Mouse (Mus musculus) T-helper 17 cell (primary cell): ENCODE measurements around the gene Baz2b.

Experiments
- in situ Hi-C, 2 experiments: fragments of 300-600 bp; cut with MboI, MseI; formaldehyde crosslinking; loops; 1 replicate in 1 of 2; 2 replicates in 1 of 2; pipeline ENCODE4 v1.15.1; 2025; ENCODE audit warnings: high pct_unique_total_duplicates in 2 of 2

Baz2b gene

GRCm38 (mm10) chr2:60202900-60203530, 6.6 kb downstream of the Baz2b start:
- in situ Hi-C loops, result loop anchor here in 1 of 2 experiments (10.0 kb wide), 1 partner anchor 158 kb away; no protein-coding TSS in a partner anchor

DNA sequence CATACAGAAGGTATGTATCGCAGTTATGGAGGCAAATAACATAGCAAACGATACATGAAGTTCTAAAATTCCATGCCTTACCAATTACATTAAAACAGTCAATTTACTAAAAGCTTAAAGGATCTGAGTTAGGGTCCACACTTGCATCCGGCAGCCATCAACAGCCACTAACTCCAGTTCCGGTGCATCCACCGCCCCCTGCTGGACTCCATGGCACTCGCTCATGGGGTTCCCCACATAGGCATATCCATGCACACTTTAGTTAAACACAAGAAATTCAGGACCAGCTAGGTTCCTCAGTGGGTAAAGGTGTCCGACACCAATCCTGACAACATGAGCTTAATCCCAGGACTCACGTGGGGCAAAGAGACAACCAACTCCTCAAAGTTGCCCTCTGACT, 9.0 kb downstream of the Baz2b start:
- in situ Hi-C loops, result loop anchor here in 1 of 2 experiments (10.0 kb wide), 1 partner anchor 156 kb away; no protein-coding TSS in a partner anchor

DNA sequence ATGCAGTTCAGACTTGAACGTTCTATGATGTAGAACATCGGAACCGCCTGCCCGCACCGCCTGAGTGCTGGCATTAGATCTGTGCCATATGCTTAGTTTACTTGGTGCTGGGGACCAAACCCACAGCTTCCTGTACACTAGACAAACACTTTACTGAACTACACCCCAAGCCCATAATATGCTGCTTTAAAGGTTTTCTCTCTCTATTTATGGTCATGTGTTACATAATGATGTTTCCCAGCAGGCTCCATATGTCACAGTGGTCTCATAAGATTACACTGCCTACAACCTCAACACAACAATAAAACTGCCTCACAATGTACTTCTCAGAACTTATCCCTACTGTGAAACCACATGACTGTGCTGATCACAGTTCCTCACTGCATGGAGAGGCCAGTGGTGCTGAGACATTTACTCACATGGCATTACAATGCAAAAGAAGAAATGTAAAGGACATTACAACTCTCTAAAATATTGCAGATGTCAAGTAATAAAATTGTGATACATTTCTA, 9.5 kb downstream of the Baz2b start:
- in situ Hi-C loops, result loop anchor here in 1 of 2 experiments (10.0 kb wide), 1 partner anchor 155 kb away; no protein-coding TSS in a partner anchor

DNA sequence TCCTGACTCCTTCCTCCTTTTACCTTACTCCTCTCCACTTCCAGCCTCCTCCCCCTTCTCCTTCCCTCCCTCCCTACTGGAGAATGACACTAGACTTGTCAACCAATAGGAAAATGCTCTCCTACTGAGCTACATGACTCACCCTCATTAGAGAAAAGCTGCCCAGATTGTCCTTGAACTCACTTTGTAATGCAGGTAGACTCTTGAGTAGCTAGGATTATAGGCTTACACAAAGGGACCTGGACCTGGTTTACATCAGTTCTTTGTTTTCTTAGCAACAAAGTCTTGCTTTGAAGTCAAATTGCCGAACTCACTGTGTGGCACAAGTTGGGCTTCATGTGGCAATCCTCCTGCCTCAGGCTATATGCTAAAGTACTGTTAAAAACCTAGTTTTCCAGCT, 12.8 kb downstream of the Baz2b start:
- in situ Hi-C loops, result loop anchor here in 1 of 2 experiments (5.0 kb wide), 1 partner anchor 155 kb away; no protein-coding TSS in a partner anchor

- in situ Hi-C loops, result no loop called here
These were observed 27.9 kb downstream of the Baz2b start for GRCm38 (mm10) chr2:60181696-60182095.

DNA sequence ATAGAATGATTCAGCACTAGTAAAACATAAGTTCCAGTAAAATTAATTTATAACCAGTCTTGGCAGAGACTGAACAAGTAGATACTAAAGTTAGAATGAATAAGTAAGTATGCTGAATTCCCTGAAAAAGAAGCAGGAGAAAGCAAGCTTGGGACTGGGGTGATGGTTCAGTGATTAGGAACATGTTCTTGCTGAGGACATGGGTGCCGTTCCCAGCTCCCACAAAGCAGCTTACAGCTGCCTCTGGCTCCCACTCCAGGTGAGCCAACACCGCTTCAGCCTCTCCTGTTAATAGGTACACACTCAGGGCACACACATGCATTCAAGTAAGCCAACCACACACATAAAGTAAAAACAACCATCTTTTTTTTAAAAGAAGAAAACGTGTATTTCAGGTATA, 32.1 kb downstream of the Baz2b start:
- in situ Hi-C loops, result no loop called here

DNA sequence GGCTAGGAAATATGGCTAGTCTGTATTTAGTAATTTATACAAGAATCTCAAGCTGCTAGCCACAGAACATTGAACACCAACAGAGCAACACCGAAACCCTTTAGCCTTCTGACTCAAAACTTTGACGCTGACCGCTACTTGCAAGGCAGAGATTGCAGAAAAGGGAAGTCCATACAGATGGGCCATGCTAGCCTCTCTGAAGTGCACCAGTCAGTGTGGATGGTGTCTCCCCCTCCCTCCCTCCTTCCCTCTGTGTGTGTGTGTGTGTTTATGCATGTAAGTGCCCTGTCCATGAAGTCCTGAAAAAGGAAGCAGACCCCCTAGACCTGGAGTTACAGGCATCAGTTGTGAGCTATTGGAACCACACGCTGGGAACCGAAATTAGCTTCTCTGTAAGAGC, 33.6 kb downstream of the Baz2b start:
- in situ Hi-C loops, result no loop called here

DNA sequence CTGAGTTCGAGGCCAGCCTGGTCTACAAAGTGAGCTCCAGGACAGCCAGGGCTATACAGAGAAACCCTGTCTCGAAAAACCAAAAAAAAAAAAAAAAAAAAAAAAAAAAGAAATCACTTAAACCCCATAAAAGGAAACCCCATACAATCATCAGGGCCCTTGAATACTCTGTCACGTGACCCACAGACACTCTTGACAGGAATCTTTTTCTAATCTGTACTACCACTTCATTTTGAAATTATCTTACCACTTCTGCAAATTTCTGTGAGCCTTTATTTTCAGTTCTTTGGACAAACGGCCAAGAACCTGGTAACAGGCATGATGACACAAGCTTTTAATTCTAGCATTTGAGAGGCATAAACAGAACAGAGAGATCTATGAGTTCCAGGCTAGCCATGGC, 34.6 kb downstream of the Baz2b start:
- in situ Hi-C loops, result no loop called here

GRCm38 (mm10) chr2:60173595-60173994, 36.0 kb downstream of the Baz2b start:
- in situ Hi-C loops, result no loop called here

DNA sequence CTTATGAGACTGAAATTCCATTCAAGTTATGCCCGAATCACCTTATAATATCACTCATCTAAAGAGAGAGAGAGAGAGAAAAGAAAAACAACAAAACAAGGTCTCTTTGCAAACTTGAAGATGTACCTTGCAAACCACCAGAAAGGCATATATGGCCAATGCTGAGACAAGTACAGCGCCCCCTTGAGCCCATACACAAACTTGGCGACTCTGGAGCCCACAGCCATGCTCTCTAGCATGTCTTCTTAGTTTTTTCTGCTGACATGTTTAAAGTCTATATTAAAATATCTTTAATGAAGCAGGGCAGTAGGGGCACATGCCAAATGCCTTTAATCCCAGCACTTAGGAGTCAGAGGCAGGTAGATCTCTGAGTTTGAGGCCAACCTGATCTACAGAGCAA, 36.4 kb downstream of the Baz2b start:
- in situ Hi-C loops, result no loop called here

- in situ Hi-C loops, result no loop called here
These were observed 37.1 kb downstream of the Baz2b start for GRCm38 (mm10) chr2:60172531-60172914.

DNA sequence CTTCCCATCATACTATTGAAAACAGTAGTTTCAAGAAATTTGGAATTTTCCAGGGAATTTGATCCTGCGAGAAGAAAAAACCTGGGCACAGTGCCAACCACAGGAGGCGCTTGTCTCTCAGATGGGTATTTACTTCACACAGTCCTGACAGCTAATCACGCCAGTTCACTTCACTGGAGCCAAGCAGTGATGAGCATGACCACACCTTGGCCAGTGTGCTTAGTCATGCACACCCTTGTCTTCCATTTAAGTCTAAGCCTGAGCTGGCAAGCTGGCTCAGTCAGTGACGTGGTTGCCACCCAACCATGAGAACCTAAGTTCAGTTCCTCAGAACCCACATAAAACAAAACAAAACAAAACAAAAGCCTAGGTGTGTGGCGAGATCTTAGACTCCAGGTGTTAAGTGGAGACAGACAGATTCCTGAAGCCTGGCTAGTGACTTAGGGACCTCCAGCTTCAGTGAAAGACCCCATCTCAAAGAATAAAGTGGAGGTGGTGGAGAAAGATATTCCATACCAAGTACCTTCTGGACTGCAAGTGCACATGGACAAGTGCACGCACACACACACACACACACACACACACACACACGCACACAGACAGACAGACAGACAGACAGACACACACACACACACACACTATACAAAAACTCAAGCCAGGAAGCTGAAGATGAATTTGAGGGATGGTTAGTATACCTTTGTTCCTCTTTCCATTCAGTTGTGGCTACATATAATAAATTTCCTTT, 37.7 kb downstream of the Baz2b start:
- in situ Hi-C loops, result no loop called here

DNA sequence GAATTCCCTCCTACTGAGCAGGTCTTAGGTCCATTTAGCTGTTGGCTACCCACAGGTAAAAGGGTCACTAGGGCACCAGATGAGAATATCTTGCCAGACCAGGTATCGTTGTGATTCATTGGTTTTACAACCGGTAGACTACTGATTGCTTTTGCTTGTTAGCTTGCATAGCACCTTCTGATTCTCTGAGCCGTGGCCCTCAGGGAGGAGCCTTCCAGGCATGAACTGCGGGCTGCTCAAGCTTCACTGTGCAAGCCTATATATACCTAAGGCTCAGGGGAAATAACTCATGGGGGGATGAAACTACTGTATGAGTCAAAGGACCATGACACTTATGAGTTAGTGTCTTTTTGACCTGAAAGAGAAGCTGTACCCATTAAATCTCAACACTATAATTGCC, 42.8 kb downstream of the Baz2b start:
- in situ Hi-C loops, result no loop called here

GRCm38 (mm10) chr2:60165679-60166078, 44.0 kb downstream of the Baz2b start:
- in situ Hi-C loops, result no loop called here

- in situ Hi-C loops, result no loop called here
These were observed 45.9 kb downstream of the Baz2b start for GRCm38 (mm10) chr2:60163744-60164143.

GRCm38 (mm10) chr2:60152481-60152880, 57.2 kb downstream of the Baz2b start:
- in situ Hi-C loops, result no loop called here

DNA sequence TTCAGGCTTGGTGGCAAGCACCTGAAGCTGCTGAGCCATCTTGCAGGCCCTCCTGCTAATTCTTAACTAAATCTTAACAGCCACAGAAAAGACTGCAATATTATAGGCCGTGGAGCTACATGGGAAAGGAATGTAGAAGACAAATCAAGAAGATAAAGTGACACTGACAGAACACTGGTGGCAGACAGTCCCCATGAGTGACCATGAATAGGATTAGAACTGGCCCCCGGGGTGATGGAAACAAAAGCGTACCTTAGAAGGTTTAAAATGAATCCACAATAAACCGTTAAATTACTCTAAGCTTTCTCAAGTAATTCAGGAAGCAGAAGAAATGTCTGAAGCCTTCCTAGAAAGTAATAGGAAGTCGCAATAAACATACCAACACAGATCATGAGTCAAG, 61.0 kb downstream of the Baz2b start:
- in situ Hi-C loops, result no loop called here

- in situ Hi-C loops, result no loop called here
These were observed 62.2 kb downstream of the Baz2b start for GRCm38 (mm10) chr2:60147428-60147827.

DNA sequence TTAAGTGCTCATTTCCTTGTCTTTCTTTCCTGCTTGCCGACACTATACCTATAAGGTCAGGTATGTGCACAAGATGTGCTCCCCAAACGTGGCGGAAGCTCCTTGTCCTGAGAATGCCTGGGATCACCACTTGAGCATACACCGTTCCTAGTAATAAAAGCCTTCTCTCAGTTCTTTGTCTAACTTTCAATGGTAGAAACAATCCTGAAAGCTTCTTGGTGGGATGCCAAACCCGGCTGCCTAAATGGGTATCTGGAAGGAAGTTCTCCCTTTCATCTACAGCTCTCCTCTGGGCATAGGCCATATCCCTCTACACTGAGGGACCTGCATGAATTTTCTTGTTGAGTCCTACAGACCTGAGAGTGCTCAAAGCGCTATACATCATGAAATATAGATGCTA, 63.9 kb downstream of the Baz2b start:
- in situ Hi-C loops, result no loop called here

GRCm38 (mm10) chr2:60143383-60143782, 66.3 kb downstream of the Baz2b start:
- in situ Hi-C loops, result no loop called here

DNA sequence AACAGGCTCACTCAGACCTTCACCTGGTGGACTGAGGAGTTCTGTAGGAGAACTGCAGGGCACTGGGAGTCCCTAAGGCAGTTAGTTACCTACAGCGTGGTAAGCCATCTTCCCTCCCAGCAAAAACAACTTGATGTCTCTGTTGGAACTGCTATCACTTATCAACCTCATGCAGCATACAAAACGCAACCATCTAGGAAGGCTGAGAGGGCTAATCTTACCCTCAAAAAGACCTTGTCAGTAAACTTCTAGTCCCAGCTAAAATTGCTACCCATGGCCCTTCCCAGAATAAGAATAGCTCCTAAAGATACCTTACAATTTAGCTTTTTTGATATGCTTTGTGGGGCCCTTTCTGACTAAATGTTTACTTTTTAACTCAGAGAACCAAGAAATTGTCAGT, 67.4 kb downstream of the Baz2b start:
- in situ Hi-C loops, result no loop called here

DNA sequence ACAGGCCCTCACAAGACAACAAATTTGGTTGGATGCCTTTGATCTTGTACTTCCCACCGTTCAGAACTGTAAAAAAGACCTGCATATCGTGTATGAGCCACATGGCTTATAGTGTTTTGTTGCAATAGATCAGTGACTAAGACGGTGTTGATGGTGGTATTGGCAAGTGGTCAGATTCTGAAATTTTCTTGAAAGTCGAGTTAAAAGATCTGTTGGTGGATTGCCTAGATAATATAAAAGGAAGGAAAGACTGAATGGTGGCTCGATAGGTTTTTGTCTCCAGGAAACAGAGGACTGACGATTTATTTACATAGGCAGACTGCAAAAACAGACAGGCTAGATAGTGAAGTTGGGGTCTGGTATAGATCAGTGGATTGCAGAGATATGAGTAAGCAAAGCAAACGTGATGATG, 70.9 kb downstream of the Baz2b start:
- in situ Hi-C loops, result no loop called here

DNA sequence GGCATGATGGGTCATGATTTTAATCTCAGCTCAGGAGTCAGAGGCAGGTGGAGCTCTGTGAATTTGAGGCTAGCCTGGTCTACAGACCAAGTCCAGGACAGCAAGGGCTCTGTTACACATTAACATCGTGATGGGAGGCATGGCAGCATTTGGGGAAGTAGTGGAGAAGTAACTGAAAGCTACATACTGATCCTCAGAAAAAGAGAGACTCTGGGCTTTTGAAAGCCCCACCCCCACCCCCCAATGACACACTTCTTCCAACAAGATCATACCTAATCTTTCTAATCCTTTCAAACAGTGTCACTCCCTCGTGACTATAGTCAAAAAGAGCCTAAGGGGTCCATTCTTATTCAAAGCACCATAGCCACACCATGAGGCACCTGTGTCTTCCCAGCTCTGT, 73.8 kb downstream of the Baz2b start:
- in situ Hi-C loops, result no loop called here
